Mouse (Mus musculus): ENCODE data around the gene 4932411N23Rik.
"Not testable (repeated sequence)": the region's sequence is repeated elsewhere in the genome, so short reads cannot be mapped to it uniquely, and the experiment has no call there.

Gene 4932411N23Rik

GRCm38 (mm10) chrX:126815768-126816167 lies at the start of gene 4932411N23Rik:
4932411N23Rik (minus strand) TSS chrX:126815868.
- no peak for DNase-seq

GRCm38 (mm10) chrX:126779895-126780294 lies 35.8 kb downstream of the 4932411N23Rik start:
- DNase-seq = no peak

- DNase-seq = not testable (repeated sequence)
Measured at GRCm38 (mm10) chrX:126777643-126778042, 38.0 kb downstream of the 4932411N23Rik start.

- not testable (repeated sequence) for DNase-seq
Measured at GRCm38 (mm10) chrX:126774846-126775245, 40.8 kb downstream of the 4932411N23Rik start.

- not testable (repeated sequence) for DNase-seq
Measured at GRCm38 (mm10) chrX:126773511-126773910, 42.2 kb downstream of the 4932411N23Rik start.
